Mouse (Mus musculus): ENCODE measurements around the gene Ceacam15. TPM values are rescaled to one million over a fixed set of nuclear protein-coding genes. Genes with fewer than 3 reads are reported as not detected.
"Not testable (repeated sequence)": the region's sequence is repeated elsewhere in the genome, so short reads cannot be mapped to it uniquely, and the experiment has no call there.

Ceacam15 gene
- polyA plus RNA-seq, 1 experiment: not detected

- Histone ChIP-seq H3K79me2 (ENCODE audit: control insufficient read depth, insufficient read depth) (no peaks in the 10 kb centered on the region), H3K27me3 (ENCODE audit: control insufficient read depth, insufficient read depth, insufficient read length) (no peaks in the 10 kb centered on the region), H3K36me3 (ENCODE audit: control insufficient read depth, insufficient read depth) (no peaks in the 10 kb centered on the region), H3K79me3 (ENCODE audit: low read depth) (no peaks in the 10 kb centered on the region), H3K4me3 (ENCODE audit: insufficient read depth, poor library complexity, severe bottlenecking) (no peak overlapping the region), H3ac (ENCODE audit: control insufficient read depth, insufficient read length, low read depth) (no peak overlapping the region)
- no peak for TF ChIP-seq MYOG (IDR thresholded peaks at IDR 0.05; ENCODE audit: control insufficient read depth, extremely low read depth, insufficient read length)
- TF ChIP-seq MYOD1 (IDR thresholded peaks at IDR 0.05; ENCODE audit: control insufficient read depth, insufficient read length, low read depth): no peak
- no peak for TF ChIP-seq CEBPB (IDR thresholded peaks at IDR 0.05; ENCODE audit: low read depth)
- TF ChIP-seq USF1 (IDR thresholded peaks at IDR 0.05; ENCODE audit: low read depth): no peak
- TF ChIP-seq FOSL1 (IDR thresholded peaks at IDR 0.05; ENCODE audit: insufficient read depth, low read length, poor library complexity, severe bottlenecking): no peak
- TF ChIP-seq MAX (IDR thresholded peaks at IDR 0.05): no peak
- no peak for TF ChIP-seq CTCF (IDR thresholded peaks at IDR 0.05; ENCODE audit: control insufficient read depth, insufficient read depth, insufficient read length)
Observed at GRCm38 (mm10) chr7:16708244-16708643, 32.7 kb upstream of the Ceacam15 start.

GRCm38 (mm10) chr7:16706385-16706784 lies 30.9 kb upstream of the Ceacam15 start:
- Histone ChIP-seq H3ac (ENCODE audit: control insufficient read depth, insufficient read length, low read depth) (no peak overlapping the region), H3K79me2 (ENCODE audit: control insufficient read depth, insufficient read depth) (no peaks in the 10 kb centered on the region), H3K4me3 (ENCODE audit: insufficient read depth, poor library complexity, severe bottlenecking) (no peak overlapping the region), H3K27me3 (ENCODE audit: control insufficient read depth, insufficient read depth, insufficient read length) (no peaks in the 10 kb centered on the region), H3K79me3 (ENCODE audit: low read depth) (no peaks in the 10 kb centered on the region), H3K36me3 (ENCODE audit: control insufficient read depth, insufficient read depth) (no peaks in the 10 kb centered on the region)
- no peak for TF ChIP-seq MYOD1 (IDR thresholded peaks at IDR 0.05; ENCODE audit: control insufficient read depth, insufficient read length, low read depth)
- TF ChIP-seq MYOG (IDR thresholded peaks at IDR 0.05; ENCODE audit: control insufficient read depth, extremely low read depth, insufficient read length): no peak
- TF ChIP-seq MAX (IDR thresholded peaks at IDR 0.05): no peak
- TF ChIP-seq FOSL1 (IDR thresholded peaks at IDR 0.05; ENCODE audit: insufficient read depth, low read length, poor library complexity, severe bottlenecking): no peak
- TF ChIP-seq USF1 (IDR thresholded peaks at IDR 0.05; ENCODE audit: low read depth): no peak
- TF ChIP-seq CEBPB (IDR thresholded peaks at IDR 0.05; ENCODE audit: low read depth): no peak
- TF ChIP-seq CTCF (IDR thresholded peaks at IDR 0.05; ENCODE audit: control insufficient read depth, insufficient read depth, insufficient read length): no peak

GRCm38 (mm10) chr7:16700583-16700982 lies 25.1 kb upstream of the Ceacam15 start:
- no peaks in the 10 kb centered on the region for H3K36me3 ChIP-seq (ENCODE audit: control insufficient read depth, insufficient read depth)
- no peaks in the 10 kb centered on the region for H3K79me3 ChIP-seq (ENCODE audit: low read depth)
- H3K79me2 ChIP-seq (ENCODE audit: control insufficient read depth, insufficient read depth): no peaks in the 10 kb centered on the region
- TF ChIP-seq FOSL1 (IDR thresholded peaks at IDR 0.05; ENCODE audit: insufficient read depth, low read length, poor library complexity, severe bottlenecking) (no peak), MAX (IDR thresholded peaks at IDR 0.05) (no peak), CTCF (IDR thresholded peaks at IDR 0.05; ENCODE audit: control insufficient read depth, insufficient read depth, insufficient read length) (no peak), USF1 (IDR thresholded peaks at IDR 0.05; ENCODE audit: low read depth) (no peak), MYOG (IDR thresholded peaks at IDR 0.05; ENCODE audit: control insufficient read depth, extremely low read depth, insufficient read length) (no peak), MYOD1 (IDR thresholded peaks at IDR 0.05; ENCODE audit: control insufficient read depth, insufficient read length, low read depth) (no peak), CEBPB (IDR thresholded peaks at IDR 0.05; ENCODE audit: low read depth) (no peak)
- H3K27me3 ChIP-seq (ENCODE audit: control insufficient read depth, insufficient read depth, insufficient read length): no peaks in the 10 kb centered on the region
- H3K4me3 ChIP-seq (ENCODE audit: insufficient read depth, poor library complexity, severe bottlenecking): no peak overlapping the region
- H3ac ChIP-seq (ENCODE audit: control insufficient read depth, insufficient read length, low read depth): no peak overlapping the region

GRCm38 (mm10) chr7:16699042-16699441 lies 23.5 kb upstream of the Ceacam15 start:
- no peak overlapping the region for H3ac ChIP-seq (ENCODE audit: control insufficient read depth, insufficient read length, low read depth)
- TF ChIP-seq MAX (IDR thresholded peaks at IDR 0.05): no peak
- no peak for TF ChIP-seq MYOG (IDR thresholded peaks at IDR 0.05; ENCODE audit: control insufficient read depth, extremely low read depth, insufficient read length)
- TF ChIP-seq CTCF (IDR thresholded peaks at IDR 0.05; ENCODE audit: control insufficient read depth, insufficient read depth, insufficient read length): peak; percentile 24
- H3K4me3 ChIP-seq (ENCODE audit: insufficient read depth, poor library complexity, severe bottlenecking): no peak overlapping the region
- no peaks in the 10 kb centered on the region for H3K27me3 ChIP-seq (ENCODE audit: control insufficient read depth, insufficient read depth, insufficient read length)
- H3K79me2 ChIP-seq (ENCODE audit: control insufficient read depth, insufficient read depth): no peaks in the 10 kb centered on the region
- H3K36me3 ChIP-seq (ENCODE audit: control insufficient read depth, insufficient read depth): no peaks in the 10 kb centered on the region
- no peaks in the 10 kb centered on the region for H3K79me3 ChIP-seq (ENCODE audit: low read depth)

- no peaks in the 10 kb centered on the region for H3K79me3 ChIP-seq (ENCODE audit: low read depth)
- no peaks in the 10 kb centered on the region for H3K36me3 ChIP-seq (ENCODE audit: control insufficient read depth, insufficient read depth)
- H3K27me3 ChIP-seq (ENCODE audit: control insufficient read depth, insufficient read depth, insufficient read length): no peaks in the 10 kb centered on the region
- TF ChIP-seq USF1 (IDR thresholded peaks at IDR 0.05; ENCODE audit: low read depth) (no peak), FOSL1 (IDR thresholded peaks at IDR 0.05; ENCODE audit: insufficient read depth, low read length, poor library complexity, severe bottlenecking) (no peak), MAX (IDR thresholded peaks at IDR 0.05) (no peak)
- H3K4me3 ChIP-seq (ENCODE audit: insufficient read depth, poor library complexity, severe bottlenecking): no peak overlapping the region
- H3ac ChIP-seq (ENCODE audit: control insufficient read depth, insufficient read length, low read depth): no peak overlapping the region
- H3K79me2 ChIP-seq (ENCODE audit: control insufficient read depth, insufficient read depth): no peaks in the 10 kb centered on the region
Observed at GRCm38 (mm10) chr7:16695025-16695424, 19.5 kb upstream of the Ceacam15 start.

- Histone ChIP-seq H3ac (ENCODE audit: control insufficient read depth, insufficient read length, low read depth) (no peak overlapping the region), H3K36me3 (ENCODE audit: control insufficient read depth, insufficient read depth) (no peaks in the 10 kb centered on the region), H3K79me2 (ENCODE audit: control insufficient read depth, insufficient read depth) (no peaks in the 10 kb centered on the region), H3K79me3 (ENCODE audit: low read depth) (no peaks in the 10 kb centered on the region), H3K4me3 (ENCODE audit: insufficient read depth, poor library complexity, severe bottlenecking) (no peak overlapping the region), H3K27me3 (ENCODE audit: control insufficient read depth, insufficient read depth, insufficient read length) (no peaks in the 10 kb centered on the region)
- TF ChIP-seq CTCF (IDR thresholded peaks at IDR 0.05; ENCODE audit: control insufficient read depth, insufficient read depth, insufficient read length) (no peak), FOSL1 (IDR thresholded peaks at IDR 0.05; ENCODE audit: insufficient read depth, low read length, poor library complexity, severe bottlenecking) (no peak), MYOG (IDR thresholded peaks at IDR 0.05; ENCODE audit: control insufficient read depth, extremely low read depth, insufficient read length) (no peak), MYOD1 (IDR thresholded peaks at IDR 0.05; ENCODE audit: control insufficient read depth, insufficient read length, low read depth) (no peak), MAX (IDR thresholded peaks at IDR 0.05) (no peak)
Observed at GRCm38 (mm10) chr7:16689196-16689595, 13.7 kb upstream of the Ceacam15 start.

- not testable (repeated sequence) for H3K36me3 ChIP-seq (ENCODE audit: control insufficient read depth, insufficient read depth); H3K79me3 ChIP-seq (ENCODE audit: low read depth); H3K79me2 ChIP-seq (ENCODE audit: control insufficient read depth, insufficient read depth); H3K27me3 ChIP-seq (ENCODE audit: control insufficient read depth, insufficient read depth, insufficient read length); H3ac ChIP-seq (ENCODE audit: control insufficient read depth, insufficient read length, low read depth); H3K4me3 ChIP-seq (ENCODE audit: insufficient read depth, poor library complexity, severe bottlenecking)
Observed at GRCm38 (mm10) chr7:16680194-16680593, 4.7 kb upstream of the Ceacam15 start.

GRCm38 (mm10) chr7:16674699-16675098 lies 806 bp downstream of the Ceacam15 start:
- H3K36me3 ChIP-seq (ENCODE audit: control insufficient read depth, insufficient read depth); H3K4me3 ChIP-seq (ENCODE audit: insufficient read depth, poor library complexity, severe bottlenecking); H3K79me2 ChIP-seq (ENCODE audit: control insufficient read depth, insufficient read depth); H3K79me3 ChIP-seq (ENCODE audit: low read depth); H3ac ChIP-seq (ENCODE audit: control insufficient read depth, insufficient read length, low read depth): not testable (repeated sequence)
- H3K27me3 ChIP-seq (ENCODE audit: control insufficient read depth, insufficient read depth, insufficient read length): peaks cover 39% of the 10 kb centered on the region

All from C2C12 (cell line).